In the genomic region with DNA sequence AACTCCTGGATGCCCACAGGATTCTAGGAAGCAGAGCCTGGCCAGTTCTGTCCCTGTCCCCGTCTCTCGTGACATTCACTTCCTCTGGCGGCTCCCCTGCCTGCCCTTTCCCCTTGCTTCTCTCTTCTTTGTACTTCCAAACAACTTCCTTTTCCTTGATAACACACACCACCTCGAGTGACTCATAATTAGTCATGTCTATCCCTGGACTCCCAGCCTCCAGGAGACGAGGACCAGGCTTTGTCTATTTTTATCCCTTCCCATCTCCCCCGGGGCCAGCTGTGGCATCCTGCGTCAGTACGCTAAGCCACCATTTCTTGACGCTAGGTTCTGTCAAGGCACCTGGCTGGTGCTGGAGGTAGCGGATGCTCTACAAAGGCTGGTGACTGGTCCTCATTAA, we compare ENCODE assay signal across 9 mouse cellular contexts. TPM values are rescaled to one million over a fixed set of nuclear protein-coding genes. Genes with fewer than 3 reads are reported as not detected.
A peak's percentile ranks its signal among the peaks of the same experiment; 100 is the strongest.
DNase-seq lines count a peak whose midpoint lies in the region; ATAC-seq lines count a peak whose summit lies in the region.
"Had no signal": no experiment of that assay in that cellular context is flagged by ENCODE, and none has a peak within 500 bp of the region (broad histone marks: within the 10 kb centered on the region; RNA-seq: fewer than 3 reads in every experiment).

No protein-coding gene starts in this region.

- no peaks in the 10 kb centered on the region for H3K36me3 ChIP-seq in embryonic facial prominence, embryonic 10.5 days (replicated peaks)
- no peaks in the 10 kb centered on the region for H3K36me3 ChIP-seq in midbrain, embryonic 15.5 days (replicated peaks)

- H3K4me3 ChIP-seq in embryonic facial prominence, embryonic 10.5 days = no peak overlapping the region
- no peak overlapping the region for H3K4me3 ChIP-seq in midbrain, embryonic 15.5 days

- H3K9ac ChIP-seq in midbrain, embryonic 15.5 days = no peak overlapping the region

- no peaks in the 10 kb centered on the region for H3K27me3 ChIP-seq in embryonic facial prominence, embryonic 10.5 days (replicated peaks; ENCODE audit: low read depth, poor library complexity, severe bottlenecking)
- no peaks in the 10 kb centered on the region for H3K27me3 ChIP-seq in midbrain, embryonic 15.5 days (replicated peaks)

- 42% methylated on average over 10 of the region's 10 CpGs for WGBS in embryonic facial prominence, embryonic 10.5 days
- WGBS in midbrain, embryonic 15.5 days = 46% methylated on average over 10 of the region's 10 CpGs

- H3K4me1 ChIP-seq in embryonic facial prominence, embryonic 10.5 days = peaks cover 31% of the 10 kb centered on the region
- no peaks in the 10 kb centered on the region for H3K4me1 ChIP-seq in midbrain, embryonic 15.5 days

- no peaks in the 10 kb centered on the region for H3K9me3 ChIP-seq in embryonic facial prominence, embryonic 10.5 days
- no peaks in the 10 kb centered on the region for H3K9me3 ChIP-seq in midbrain, embryonic 15.5 days

- H3K27ac ChIP-seq in embryonic facial prominence, embryonic 10.5 days (replicated peaks) = peak overlapping the region; percentile 4; the same call in 1 of the 2 replicates
- H3K27ac ChIP-seq in midbrain, embryonic 15.5 days = no peak overlapping the region

- DNase-seq in right cerebral cortex, postnatal 14 days = peak; percentile 32
- no peak for DNase-seq in right cerebral cortex, postnatal 36 days (ENCODE audit: low spot score in 2 of 2)
- DNase-seq in embryonic facial prominence, embryonic 10.5 days (ENCODE audit: low spot score) = no peak
- peak; percentile 63 for DNase-seq in kidney, adult 11 months
- no peak for DNase-seq in c-Kit-positive CD71-positive TER-119-positive erythroid progenitor cells, embryonic 14.5 days (ENCODE audit: low spot score)
- DNase-seq in spleen, postnatal 4 days (ENCODE audit: low spot score in 2 of 2) = no peak

- ATAC-seq in monocyte, adult 5-6 weeks (replicated peaks; ENCODE audit: insufficient number of reproducible peaks, low FRiP score, low TSS enrichment, poor library complexity, severe bottlenecking) = 0 out of 2 replicates have a peak, but pooled peaks have one; percentile 32
- no peak for ATAC-seq in midbrain, embryonic 15.5 days (replicated peaks)

- no peak overlapping the region for H3K4me2 ChIP-seq in midbrain, embryonic 15.5 days

RNA-seq across cellular contexts. Expression of gene Bicral, which starts 15.9 kb away (rescaled TPM):
- polyA plus RNA-seq in embryonic facial prominence, embryonic 10.5 days (2016; fragmentation: Nextera tagmentation; extraction: Ambion mirVana) = 3.0 and 4.4 TPM in 2 replicates
- 15.0 to 38.1 TPM (median 25.2 TPM) in 3 replicates for total RNA-seq in monocyte, adult 5-6 weeks (2017)
- polyA plus RNA-seq in midbrain, embryonic 15.5 days (2015; fragmentation: Nextera tagmentation; extraction: Ambion mirVana) = 10.5 and 12.8 TPM in 2 replicates

RNA-seq across cellular contexts. Expression of gene Tbcc, which starts 16.4 kb away (rescaled TPM):
- polyA plus RNA-seq in embryonic facial prominence, embryonic 10.5 days (2016; fragmentation: Nextera tagmentation; extraction: Ambion mirVana) = 52.9 and 57.9 TPM in 2 replicates
- total RNA-seq in monocyte, adult 5-6 weeks (2017) = 6.9 to 17.1 TPM (median 7.5 TPM) in 3 replicates
- polyA plus RNA-seq in midbrain, embryonic 15.5 days (2015; fragmentation: Nextera tagmentation; extraction: Ambion mirVana) = 61.6 and 68.5 TPM in 2 replicates

RNA-seq across cellular contexts. Expression of gene Prph2, which starts 36.1 kb away (rescaled TPM):
- not detected in 2 replicates for polyA plus RNA-seq in embryonic facial prominence, embryonic 10.5 days (2016; fragmentation: Nextera tagmentation; extraction: Ambion mirVana)
- total RNA-seq in monocyte, adult 5-6 weeks (2017) = not detected in 3 replicates
- polyA plus RNA-seq in midbrain, embryonic 15.5 days (2015; fragmentation: Nextera tagmentation; extraction: Ambion mirVana) = not detected in 2 replicates
- polyA plus RNA-seq: liver, embryonic 16.5 days had no signal

Comparison
In these comparisons a context has a peak if more than half of its experiments do, and no peak if none do; other contexts are left out.
1. DNase-seq: peak in right cerebral cortex, postnatal 14 days (single experiment) and kidney, adult 11 months (single experiment); none in right cerebral cortex, postnatal 36 days (0 of 2), embryonic facial prominence, embryonic 10.5 days (single experiment), c-Kit-positive CD71-positive TER-119-positive erythroid progenitor cells, embryonic 14.5 days (single experiment) and spleen, postnatal 4 days (0 of 2).